Mouse (Mus musculus): ENCODE results near the gene Slc35c2. TPM values are rescaled to one million over a fixed set of nuclear protein-coding genes. Genes with fewer than 3 reads are reported as not detected.

The Slc35c2 gene
- total RNA-seq, 2 experiments from 2014 or later = 79.6 to 93.9 TPM

- no peak for ATAC-seq (replicated peaks; ENCODE audit: poor library complexity, severe bottlenecking)
Observed at GRCm38 (mm10) chr2:165243122-165243720, 44.4 kb downstream of the Slc35c2 start.

GRCm38 (mm10) chr2:165242575-165242974 lies 45.1 kb downstream of the Slc35c2 start:
- no peak for ATAC-seq (replicated peaks; ENCODE audit: poor library complexity, severe bottlenecking)

- ATAC-seq (replicated peaks; ENCODE audit: poor library complexity, severe bottlenecking) = peak; percentile 64
Observed at GRCm38 (mm10) chr2:165241786-165242185, 45.9 kb downstream of the Slc35c2 start.

- no peak for ATAC-seq (replicated peaks; ENCODE audit: poor library complexity, severe bottlenecking)
Observed at GRCm38 (mm10) chr2:165240371-165240770, 47.3 kb downstream of the Slc35c2 start.

GRCm38 (mm10) chr2:165239533-165240144 lies 48.0 kb downstream of the Slc35c2 start:
- ATAC-seq (replicated peaks; ENCODE audit: poor library complexity, severe bottlenecking) = no peak

GRCm38 (mm10) chr2:165238416-165239145 lies 49.1 kb downstream of the Slc35c2 start:
- ATAC-seq (replicated peaks; ENCODE audit: poor library complexity, severe bottlenecking) = no peak

GRCm38 (mm10) chr2:165234613-165235291 lies 52.9 kb downstream of the Slc35c2 start, which contains the start of gene Cdh22:
Gene Cdh22 (minus strand): TSS chr2:165234853.
- peak; percentile 76 for ATAC-seq (replicated peaks; ENCODE audit: poor library complexity, severe bottlenecking)

GRCm38 (mm10) chr2:165234291-165234612 lies 53.4 kb downstream of the Slc35c2 start:
- ATAC-seq (replicated peaks; ENCODE audit: poor library complexity, severe bottlenecking) = no peak

GRCm38 (mm10) chr2:165233491-165234290 lies 54.0 kb downstream of the Slc35c2 start:
- ATAC-seq (replicated peaks; ENCODE audit: poor library complexity, severe bottlenecking) = peak; percentile 78

GRCm38 (mm10) chr2:165229050-165229449 lies 58.6 kb downstream of the Slc35c2 start:
- no peak for ATAC-seq (replicated peaks; ENCODE audit: poor library complexity, severe bottlenecking)

Other genes starting within 250 kb of the Slc35c2 start
- gene Cd40, start 232.2 kb downstream of the Slc35c2 start, total RNA-seq (2014; fragmentation: Nextera tagmentation) = not detected in 2 replicates
- gene Cd40, start 232.2 kb downstream of the Slc35c2 start, total RNA-seq (2017) = not detected in 2 replicates
- gene 1700025C18Rik, start 197.1 kb downstream of the Slc35c2 start, total RNA-seq (2014; fragmentation: Nextera tagmentation) = not detected in 2 replicates
- gene 1700025C18Rik, start 197.1 kb downstream of the Slc35c2 start, total RNA-seq (2017) = not detected in 2 replicates
- gene Cdh22, start 53.0 kb downstream of the Slc35c2 start, total RNA-seq (2014; fragmentation: Nextera tagmentation) = not detected in 2 replicates
- not detected in 2 replicates for gene Cdh22, start 53.0 kb downstream of the Slc35c2 start, total RNA-seq (2017)
- gene Elmo2, start 38.6 kb upstream of the Slc35c2 start, total RNA-seq (2014; fragmentation: Nextera tagmentation) = 53.2 and 57.9 TPM in 2 replicates
- gene Elmo2, start 38.6 kb upstream of the Slc35c2 start, total RNA-seq (2017) = 28.5 and 38.8 TPM in 2 replicates
- gene Zfp663, start 80.9 kb upstream of the Slc35c2 start, total RNA-seq (2014; fragmentation: Nextera tagmentation) = not detected in 2 replicates
- gene Zfp663, start 80.9 kb upstream of the Slc35c2 start, total RNA-seq (2017) = not detected in 2 replicates
- gene Zfp334, start 100.4 kb upstream of the Slc35c2 start, total RNA-seq (2014; fragmentation: Nextera tagmentation) = not detected in 2 replicates
- gene Zfp334, start 100.4 kb upstream of the Slc35c2 start, total RNA-seq (2017) = not detected in 2 replicates
- gene Ocstamp, start 112.5 kb upstream of the Slc35c2 start, total RNA-seq (2014; fragmentation: Nextera tagmentation) = not detected in 2 replicates
- gene Ocstamp, start 112.5 kb upstream of the Slc35c2 start, total RNA-seq (2017) = not detected in 2 replicates
- not detected in 2 replicates for gene Slc13a3, start 185.4 kb upstream of the Slc35c2 start, total RNA-seq (2014; fragmentation: Nextera tagmentation)
- 0.04 and 0.67 TPM in 2 replicates for gene Slc13a3, start 185.4 kb upstream of the Slc35c2 start, total RNA-seq (2017)
- gene Trp53rka, start 205.5 kb upstream of the Slc35c2 start, total RNA-seq (2014; fragmentation: Nextera tagmentation) = 4.6 and 7.0 TPM in 2 replicates
- 8.4 and 15.7 TPM in 2 replicates for gene Trp53rka, start 205.5 kb upstream of the Slc35c2 start, total RNA-seq (2017)
- gene Slc2a10, start 215.9 kb upstream of the Slc35c2 start, total RNA-seq (2014; fragmentation: Nextera tagmentation) = 0.21 and 1.3 TPM in 2 replicates
- not detected in 2 replicates for gene Slc2a10, start 215.9 kb upstream of the Slc35c2 start, total RNA-seq (2017)

Data from granulocyte monocyte progenitor cell, adult 5-6 weeks (primary cell).